Comparison of ENCODE assay signal across 15 mouse cellular contexts in the genomic region with DNA sequence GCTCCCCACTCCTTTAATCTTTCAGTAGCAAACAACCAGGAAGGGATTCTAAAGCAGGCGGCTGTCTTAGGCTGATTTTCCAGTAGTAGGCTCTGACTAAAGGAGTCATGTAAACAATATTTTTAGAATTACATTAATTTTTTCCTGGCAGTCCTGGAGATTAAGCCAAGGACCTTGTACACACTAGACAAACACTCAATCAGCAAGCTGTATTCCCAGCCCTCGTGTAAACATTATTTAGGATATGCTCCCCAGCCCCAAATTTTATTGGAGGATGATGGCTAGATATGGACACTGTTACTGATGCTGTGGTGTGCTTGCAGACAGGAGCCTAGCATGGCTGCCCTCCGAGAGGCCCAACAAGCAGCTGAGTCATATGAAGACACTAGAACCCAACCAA.
"Had no signal": no experiment of that assay in that cellular context is flagged by ENCODE, and none has a peak within 500 bp of the region (broad histone marks: within the 10 kb centered on the region; RNA-seq: fewer than 3 reads in every experiment).

No protein-coding gene starts in this region.

- H3K4me2 ChIP-seq: liver, embryonic 11.5 days; liver, embryonic 13.5 days; liver, embryonic 15.5 days; midbrain, embryonic 11.5 days; midbrain, embryonic 13.5 days; midbrain, embryonic 15.5 days; neural tube, embryonic 12.5 days had no signal

- H3K27ac ChIP-seq: liver, embryonic 13.5 days; liver, embryonic 15.5 days; macrophage; midbrain, embryonic 13.5 days; midbrain, embryonic 15.5 days; neural tube, embryonic 12.5 days had no signal

- H3K4me3 ChIP-seq: liver, embryonic 13.5 days; liver, embryonic 15.5 days; megakaryocyte, embryonic 14.5 days; midbrain, embryonic 13.5 days; midbrain, embryonic 15.5 days; neural tube, embryonic 12.5 days had no signal

- H3K4me1 ChIP-seq: liver, embryonic 13.5 days; liver, embryonic 15.5 days; midbrain, embryonic 15.5 days had no signal

- H3K27me3 ChIP-seq: liver, embryonic 13.5 days; liver, embryonic 15.5 days; megakaryocyte, embryonic 14.5 days; midbrain, embryonic 13.5 days; midbrain, embryonic 15.5 days; neural tube, embryonic 12.5 days had no signal

- H3K9ac ChIP-seq: liver, embryonic 13.5 days; liver, embryonic 15.5 days; liver, postnatal 0 days; midbrain, embryonic 13.5 days; midbrain, embryonic 15.5 days; neural tube, embryonic 12.5 days had no signal

- H3K36me3 ChIP-seq: liver, embryonic 13.5 days; liver, embryonic 15.5 days; midbrain, embryonic 13.5 days; midbrain, embryonic 15.5 days; neural tube, embryonic 12.5 days had no signal

- H3K9me3 ChIP-seq: liver, embryonic 13.5 days; liver, embryonic 15.5 days; midbrain, embryonic 13.5 days; midbrain, embryonic 15.5 days; neural tube, embryonic 12.5 days had no signal

- DNase-seq: liver, embryonic 13.5 days; liver, postnatal 0 days; lung, postnatal 10 days; right cerebral cortex, postnatal 14 days; thymus, adult 2 months; thymus, postnatal 25 days; thymus, postnatal 4 days had no signal

- ATAC-seq: liver, postnatal 0 days; midbrain, embryonic 13.5 days; midbrain, embryonic 15.5 days had no signal
